Mouse (Mus musculus): ENCODE data around the gene Zfp770. TPM values are rescaled to one million over a fixed set of nuclear protein-coding genes. Genes with fewer than 3 reads are reported as not detected.

Zfp770 gene
- 2.3 and 2.5 TPM in 2 replicates for polyA plus RNA-seq (2015; fragmentation: Nextera tagmentation; extraction: Ambion mirVana)

DNA sequence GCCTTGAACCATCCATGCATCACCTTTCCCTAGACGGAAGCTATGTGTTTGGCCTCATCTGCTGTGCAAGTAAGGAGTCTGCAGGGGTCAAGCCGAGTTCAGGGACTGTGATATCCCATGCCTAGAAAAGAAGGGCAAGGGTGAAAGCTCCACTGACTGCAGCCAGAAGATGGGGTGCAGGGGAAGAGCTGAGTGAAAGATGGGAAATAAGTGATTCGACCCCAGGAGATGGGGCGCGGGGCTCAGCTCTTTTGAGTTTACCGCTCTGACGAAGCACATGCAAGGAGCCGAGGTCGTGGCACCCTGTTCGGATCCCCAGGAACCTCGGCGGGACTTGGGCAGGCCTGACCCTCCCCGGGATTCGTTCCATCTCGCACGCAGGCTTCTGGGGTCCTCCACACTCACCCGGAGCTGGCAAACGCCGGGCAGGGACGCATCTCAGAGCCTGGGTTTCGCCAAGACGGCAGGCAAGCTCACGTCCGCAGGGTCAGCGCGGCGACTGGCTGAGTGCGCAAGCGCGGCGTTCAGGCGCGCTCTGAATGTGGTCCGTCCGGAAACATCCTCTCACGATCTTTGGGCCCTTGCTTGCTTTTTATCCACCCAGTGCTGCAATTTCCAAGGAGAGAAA, at the start of gene Zfp770:
TSS of gene Zfp770 (minus strand) at position 538 of the 628 bp plus-strand sequence.
- DNase-seq (ENCODE audit: low spot score) (peak; percentile 66), ATAC-seq (peak; percentile 89)
- Histone ChIP-seq H3K27ac (ENCODE audit: low read length) (peak within 1 kb of the TSS; percentile 70), H3K4me1 (ENCODE audit: insufficient read depth, low read depth, low read length) (no peaks in the 10 kb centered on the region), H3K36me3 (ENCODE audit: insufficient read depth, low read length) (peaks cover 4% of the 10 kb centered on the region; the same call in 1 of the 2 replicates), H3K4me3 (ENCODE audit: low read depth, low read length) (peak within 1 kb of the TSS; percentile 81), H3K27me3 (replicated peaks; ENCODE audit: insufficient read depth, low read length) (no peaks in the 10 kb centered on the region), H3K4me2 (replicated peaks; ENCODE audit: low read depth, low read length) (peak within 1 kb of the TSS; percentile 76), H3K9ac (replicated peaks; ENCODE audit: low read depth) (peak within 1 kb of the TSS; percentile 90), H3K9me3 (ENCODE audit: low read length) (no peaks in the 10 kb centered on the region)
- peak; percentile 1; the same call in 1 of the 2 replicates for TF ChIP-seq CTCF (IDR thresholded peaks at IDR 0.05)
- no peak for TF ChIP-seq EP300 (IDR thresholded peaks at IDR 0.05)
- under 1% methylated on average over 36 of the region's 36 CpGs for WGBS

DNA sequence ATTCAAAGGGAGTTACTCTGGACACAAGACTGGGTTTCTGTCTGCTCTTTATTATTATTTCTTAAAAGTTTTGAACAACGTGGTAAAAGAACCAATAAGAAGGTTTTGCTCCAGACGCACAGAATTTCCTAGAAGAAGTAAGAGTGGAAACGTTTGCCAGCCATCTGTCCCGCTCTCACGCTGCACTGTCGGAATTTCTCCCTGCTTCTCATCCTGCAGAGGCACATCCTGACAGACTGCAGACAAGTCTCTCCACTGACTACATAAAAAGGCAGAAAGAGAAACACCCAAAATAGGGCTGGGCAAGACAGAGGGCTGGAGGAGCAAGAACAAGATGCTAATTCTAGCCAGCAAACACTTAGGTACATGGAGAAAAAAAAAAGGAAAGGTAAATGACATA, 48.2 kb upstream of the Zfp770 start:
- no peak for ATAC-seq
- no peaks in the 10 kb centered on the region for H3K36me3 ChIP-seq (ENCODE audit: insufficient read depth, low read length)
- H3K4me3 ChIP-seq (ENCODE audit: low read depth, low read length) = no peak overlapping the region
- no peak overlapping the region for H3K9ac ChIP-seq (replicated peaks; ENCODE audit: low read depth)
- no peaks in the 10 kb centered on the region for H3K9me3 ChIP-seq (ENCODE audit: low read length)
- no peak for DNase-seq (ENCODE audit: low spot score)
- WGBS = 47% methylated on average over 6 of the region's 6 CpGs
- H3K4me2 ChIP-seq (replicated peaks; ENCODE audit: low read depth, low read length) = no peak overlapping the region
- no peaks in the 10 kb centered on the region for H3K4me1 ChIP-seq (ENCODE audit: insufficient read depth, low read depth, low read length)
- no peak for TF ChIP-seq CTCF (IDR thresholded peaks at IDR 0.05)
- no peak for TF ChIP-seq EP300 (IDR thresholded peaks at IDR 0.05)
- no peak overlapping the region for H3K27ac ChIP-seq (ENCODE audit: low read length)
- H3K27me3 ChIP-seq (replicated peaks; ENCODE audit: insufficient read depth, low read length) = no peaks in the 10 kb centered on the region

DNA sequence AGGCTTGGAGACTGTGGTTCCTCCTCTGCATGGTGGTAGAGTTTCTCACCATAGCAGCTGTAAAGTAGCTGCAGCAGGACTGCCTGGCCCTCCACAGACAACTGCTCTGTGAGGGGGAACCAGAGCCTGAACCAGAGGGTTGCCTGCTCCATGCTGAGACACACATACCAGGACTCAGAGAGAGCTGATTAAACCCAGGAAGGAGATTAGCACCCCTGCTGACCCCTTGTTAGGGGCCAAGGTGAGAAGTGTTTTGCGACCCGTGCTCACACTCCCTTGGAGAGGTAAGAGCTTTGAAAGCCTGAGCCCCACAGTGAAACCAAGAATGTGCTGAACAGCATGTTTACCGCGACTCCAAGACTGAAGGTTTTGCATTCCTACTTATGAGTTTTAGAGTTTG, 36.4 kb upstream of the Zfp770 start:
- H3K36me3 ChIP-seq (ENCODE audit: insufficient read depth, low read length) = no peaks in the 10 kb centered on the region
- no peak overlapping the region for H3K27ac ChIP-seq (ENCODE audit: low read length)
- no peaks in the 10 kb centered on the region for H3K27me3 ChIP-seq (replicated peaks; ENCODE audit: insufficient read depth, low read length)
- TF ChIP-seq EP300 (IDR thresholded peaks at IDR 0.05) = no peak
- no peak for TF ChIP-seq CTCF (IDR thresholded peaks at IDR 0.05)
- WGBS = 14% methylated on average over 4 of the region's 4 CpGs
- no peaks in the 10 kb centered on the region for H3K4me1 ChIP-seq (ENCODE audit: insufficient read depth, low read depth, low read length)
- no peak overlapping the region for H3K4me2 ChIP-seq (replicated peaks; ENCODE audit: low read depth, low read length)
- H3K9ac ChIP-seq (replicated peaks; ENCODE audit: low read depth) = no peak overlapping the region
- no peak for ATAC-seq
- H3K4me3 ChIP-seq (ENCODE audit: low read depth, low read length) = no peak overlapping the region
- no peaks in the 10 kb centered on the region for H3K9me3 ChIP-seq (ENCODE audit: low read length)
- DNase-seq (ENCODE audit: low spot score) = no peak

DNA sequence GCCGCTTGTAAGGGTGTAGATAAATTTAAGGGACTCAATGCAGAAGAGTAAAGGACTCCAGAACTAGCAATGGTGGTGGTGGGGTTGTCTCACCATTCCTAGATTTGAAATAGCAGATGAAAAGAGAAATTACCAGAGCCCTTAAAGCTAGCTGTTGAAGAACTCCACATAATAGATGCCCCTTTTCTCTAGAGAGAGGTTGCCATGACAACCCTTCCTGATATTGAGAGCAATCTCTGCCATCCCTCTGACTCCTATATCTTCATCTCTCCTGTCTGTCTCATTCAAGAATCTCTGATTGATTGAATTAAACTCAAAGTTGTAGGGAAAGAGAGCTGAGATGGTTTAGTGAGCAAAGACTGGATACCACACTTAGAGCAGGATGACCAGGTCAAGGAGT, 35.3 kb upstream of the Zfp770 start:
- TF ChIP-seq CTCF (IDR thresholded peaks at IDR 0.05) (no peak), EP300 (IDR thresholded peaks at IDR 0.05) (no peak)
- H3K27me3 ChIP-seq (replicated peaks; ENCODE audit: insufficient read depth, low read length) = no peaks in the 10 kb centered on the region
- no peaks in the 10 kb centered on the region for H3K9me3 ChIP-seq (ENCODE audit: low read length)
- no peak overlapping the region for H3K9ac ChIP-seq (replicated peaks; ENCODE audit: low read depth)
- no peak overlapping the region for H3K4me2 ChIP-seq (replicated peaks; ENCODE audit: low read depth, low read length)
- H3K36me3 ChIP-seq (ENCODE audit: insufficient read depth, low read length) = no peaks in the 10 kb centered on the region
- H3K4me3 ChIP-seq (ENCODE audit: low read depth, low read length) = no peak overlapping the region
- no peak overlapping the region for H3K27ac ChIP-seq (ENCODE audit: low read length)
- DNase-seq (ENCODE audit: low spot score) = no peak
- no peak for ATAC-seq
- no peaks in the 10 kb centered on the region for H3K4me1 ChIP-seq (ENCODE audit: insufficient read depth, low read depth, low read length)
- 72% methylated on average over 1 of the region's 1 CpGs for WGBS

DNA sequence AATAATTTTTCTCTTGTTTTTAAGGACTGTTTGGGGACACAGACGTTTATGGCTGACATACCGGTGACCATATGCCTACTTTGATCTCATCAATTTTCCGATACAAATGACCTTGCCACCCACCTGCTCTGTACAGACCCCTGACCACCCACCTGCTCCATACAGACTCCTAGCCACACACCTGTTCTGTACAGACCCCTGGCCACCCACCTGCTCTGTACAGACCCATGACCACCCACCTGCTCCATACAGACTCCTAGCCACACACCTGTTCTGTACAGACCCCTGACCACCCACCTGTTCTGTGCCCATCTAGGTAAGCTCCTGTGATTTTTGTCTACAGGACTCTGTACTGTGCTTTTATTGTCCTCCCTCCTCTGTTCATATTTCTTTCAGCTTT, 34.3 kb upstream of the Zfp770 start:
- no peak for ATAC-seq
- WGBS = 76% methylated on average over 3 of the region's 3 CpGs
- TF ChIP-seq EP300 (IDR thresholded peaks at IDR 0.05) = no peak
- no peak for TF ChIP-seq CTCF (IDR thresholded peaks at IDR 0.05)
- H3K4me1 ChIP-seq (ENCODE audit: insufficient read depth, low read depth, low read length) = no peaks in the 10 kb centered on the region
- H3K9me3 ChIP-seq (ENCODE audit: low read length) = no peaks in the 10 kb centered on the region
- no peak for DNase-seq (ENCODE audit: low spot score)
- no peak overlapping the region for H3K27ac ChIP-seq (ENCODE audit: low read length)
- no peak overlapping the region for H3K4me3 ChIP-seq (ENCODE audit: low read depth, low read length)
- H3K36me3 ChIP-seq (ENCODE audit: insufficient read depth, low read length) = no peaks in the 10 kb centered on the region
- no peak overlapping the region for H3K9ac ChIP-seq (replicated peaks; ENCODE audit: low read depth)
- no peak overlapping the region for H3K4me2 ChIP-seq (replicated peaks; ENCODE audit: low read depth, low read length)
- no peaks in the 10 kb centered on the region for H3K27me3 ChIP-seq (replicated peaks; ENCODE audit: insufficient read depth, low read length)

DNA sequence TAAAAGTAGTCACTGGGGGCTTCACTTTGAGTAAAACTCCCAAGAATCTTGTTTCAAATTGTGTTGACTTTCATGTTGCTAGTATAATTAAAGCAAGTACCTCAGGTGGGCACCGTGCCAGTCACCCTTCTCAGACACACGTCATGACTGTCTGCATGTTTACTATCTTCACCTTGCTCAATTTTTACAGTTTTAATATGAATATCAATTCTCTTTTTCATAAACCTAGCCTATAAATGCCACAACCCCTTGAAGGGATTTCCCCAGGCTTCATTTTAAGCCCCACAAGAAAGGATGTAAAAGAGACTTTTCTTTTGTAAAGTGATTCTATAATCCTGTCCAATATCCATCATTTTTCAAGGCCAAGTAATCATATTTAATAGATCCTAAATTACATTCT, 30.0 kb upstream of the Zfp770 start:
- TF ChIP-seq CTCF (IDR thresholded peaks at IDR 0.05) (no peak), EP300 (IDR thresholded peaks at IDR 0.05) (no peak)
- no peak overlapping the region for H3K27ac ChIP-seq (ENCODE audit: low read length)
- no peak overlapping the region for H3K9ac ChIP-seq (replicated peaks; ENCODE audit: low read depth)
- H3K4me3 ChIP-seq (ENCODE audit: low read depth, low read length) = no peak overlapping the region
- no peak for ATAC-seq
- no peak for DNase-seq (ENCODE audit: low spot score)
- no peak overlapping the region for H3K4me2 ChIP-seq (replicated peaks; ENCODE audit: low read depth, low read length)
- H3K4me1 ChIP-seq (ENCODE audit: insufficient read depth, low read depth, low read length) = no peaks in the 10 kb centered on the region
- 56% methylated on average over 2 of the region's 2 CpGs for WGBS
- no peaks in the 10 kb centered on the region for H3K9me3 ChIP-seq (ENCODE audit: low read length)
- H3K27me3 ChIP-seq (replicated peaks; ENCODE audit: insufficient read depth, low read length) = no peaks in the 10 kb centered on the region
- no peaks in the 10 kb centered on the region for H3K36me3 ChIP-seq (ENCODE audit: insufficient read depth, low read length)

All from lung, postnatal 0 days (tissue).